Mouse (Mus musculus) neutrophil, adult 65 days (primary cell): ENCODE data around the gene Mtrr. TPM values are rescaled to one million over a fixed set of nuclear protein-coding genes. Genes with fewer than 3 reads are reported as not detected.

ENCODE experiments used
- total RNA-seq: library from RNA; stranded (reverse); gene quantifications from 2 replicates; pipeline ENCODE4 v1.2.4, GENCODE M21; 2023

Mtrr gene
- 3.1 and 4.2 TPM in 2 replicates for total RNA-seq

GRCm38 (mm10) chr13:68581747-68582516, at the start of gene Mtrr, which contains the start of gene Fastkd3:
Mtrr (minus strand) TSS chr13:68582149.
Fastkd3 (plus strand) TSS chr13:68582234.

GRCm38 (mm10) chr13:68597199-68597598, 15.2 kb upstream of the Mtrr start, which contains the start of gene 1700001L19Rik:
1700001L19Rik (plus strand) TSS chr13:68597421.

Other genes with a start within 250 kb of the Mtrr start
- 2.4 and 2.8 TPM in 2 replicates for gene Fastkd3, start 85 bp upstream of the Mtrr start, total RNA-seq
- gene 1700001L19Rik, start 15.3 kb upstream of the Mtrr start, total RNA-seq, result not detected in 2 replicates